Mouse (Mus musculus) midbrain, embryonic 10.5 days (tissue): ENCODE measurements around the gene Smco1. TPM values are rescaled to one million over a fixed set of nuclear protein-coding genes. Genes with fewer than 3 reads are reported as not detected.
"Not testable (repeated sequence)": the region's sequence is repeated elsewhere in the genome, so short reads cannot be mapped to it uniquely, and the experiment has no call there.

Experiments
- DNase-seq: peaks from one replicate; pipeline ENCODE4 v3.0.0-alpha.2; 2017; ENCODE audit warnings: low spot score
- H3K27ac ChIP-seq: fragments of 300-500 bp; sonication (generic); replicated peaks from 2 replicates; pipeline ENCODE4 v1.5.1; 2016; ENCODE audit warnings: mild to moderate bottlenecking
- H3K27me3 ChIP-seq: fragments of 300-500 bp; sonication (generic); 2 replicates; pipeline ENCODE4 v1.6.1; 2016; ENCODE audit warnings: low read depth, mild to moderate bottlenecking; ENCODE audit not compliant: poor library complexity, severe bottlenecking
- H3K36me3 ChIP-seq: fragments of 300-500 bp; sonication (generic); 2 replicates; pipeline ENCODE4 v1.6.1; 2016; ENCODE audit warnings: mild to moderate bottlenecking, moderate library complexity
- H3K4me1 ChIP-seq: fragments of 300-500 bp; sonication (generic); 2 replicates; pipeline ENCODE4 v1.6.1; 2016
- H3K4me3 ChIP-seq: fragments of 300-500 bp; sonication (generic); 2 replicates; pipeline ENCODE4 v1.5.1; 2016; ENCODE audit warnings: mild to moderate bottlenecking, moderate library complexity
- H3K9me3 ChIP-seq: fragments of 300-500 bp; sonication (generic); replicated peaks from 2 replicates; pipeline ENCODE4 v1.6.1; 2016; ENCODE audit warnings: mild to moderate bottlenecking
- WGBS: fragments of 180-500 bp; shearing (Covaris S2); methylation state at CpG from one replicate; pipeline ENCODE4 v1.1.7; 2016; 5-methylcytosine and 5-hydroxymethylcytosine counted together
- polyA plus RNA-seq: library from polyadenylated mRNA; unstranded; fragments of >200 nt; fragmentation: Nextera tagmentation; extraction: Ambion mirVana; gene quantifications from 2 replicates; pipeline ENCODE4 v1.2.1, GENCODE M21; 2016

Smco1 gene
- 0.07 TPM in 1 of 2 replicates, not detected in the other for polyA plus RNA-seq

DNA sequence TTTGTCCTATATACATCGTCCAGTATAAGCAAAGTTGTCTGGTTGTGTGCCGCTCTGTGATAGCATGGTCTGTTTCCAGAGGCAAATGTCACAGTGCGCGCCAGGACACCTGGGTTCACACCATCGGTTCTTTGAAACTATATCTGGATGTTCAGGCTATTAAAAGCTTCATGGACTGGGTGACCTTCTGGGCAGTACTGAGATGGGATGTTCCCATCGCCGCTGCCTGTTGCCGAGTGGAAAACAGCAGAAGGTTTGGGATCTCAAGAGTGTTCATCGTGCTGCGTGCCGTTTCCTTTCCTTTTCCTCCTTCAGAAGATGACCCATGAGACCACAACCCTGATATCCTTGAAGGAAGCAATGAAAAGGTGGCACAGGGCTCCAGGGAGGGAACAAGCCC, at the start of gene Smco1:
Gene Smco1 (plus strand): TSS at position 178 of the 400 bp plus-strand sequence.
- Histone ChIP-seq H3K36me3 (no peaks in the 10 kb centered on the region), H3K27me3 (no peaks in the 10 kb centered on the region), H3K27ac (no peak within 1 kb of the TSS), H3K4me1 (no peaks in the 10 kb centered on the region), H3K4me3 (no peak within 1 kb of the TSS), H3K9me3 (no peaks in the 10 kb centered on the region; the same call in 1 of the 2 replicates)
- no peak for DNase-seq
- 86% methylated on average over 11 of the region's 11 CpGs for WGBS

DNA sequence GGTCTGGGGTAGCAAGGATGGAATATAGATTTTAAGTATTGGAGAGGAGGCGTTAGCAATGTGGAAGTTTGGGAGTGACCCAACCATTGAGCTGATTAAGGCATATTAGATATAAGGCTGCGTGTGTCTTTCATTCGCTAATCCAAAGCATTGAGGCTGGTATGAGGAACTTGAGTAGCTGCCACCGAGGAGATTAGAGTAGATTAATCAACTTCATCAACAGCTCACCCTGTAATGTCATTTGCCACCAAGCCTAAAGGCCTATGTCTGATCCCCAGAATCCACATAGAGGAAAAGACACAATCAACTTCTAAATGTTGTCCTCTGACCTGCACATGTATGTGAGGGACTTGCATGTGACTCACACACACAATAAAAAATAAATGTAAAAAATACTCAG, 49.5 kb upstream of the Smco1 start:
- no peaks in the 10 kb centered on the region for H3K27me3 ChIP-seq
- no peak overlapping the region for H3K27ac ChIP-seq
- 79% methylated on average over 4 of the region's 4 CpGs for WGBS
- H3K36me3 ChIP-seq, result no peaks in the 10 kb centered on the region
- H3K4me1 ChIP-seq, result no peaks in the 10 kb centered on the region
- no peaks in the 10 kb centered on the region for H3K9me3 ChIP-seq
- no peak overlapping the region for H3K4me3 ChIP-seq
- no peak for DNase-seq

DNA sequence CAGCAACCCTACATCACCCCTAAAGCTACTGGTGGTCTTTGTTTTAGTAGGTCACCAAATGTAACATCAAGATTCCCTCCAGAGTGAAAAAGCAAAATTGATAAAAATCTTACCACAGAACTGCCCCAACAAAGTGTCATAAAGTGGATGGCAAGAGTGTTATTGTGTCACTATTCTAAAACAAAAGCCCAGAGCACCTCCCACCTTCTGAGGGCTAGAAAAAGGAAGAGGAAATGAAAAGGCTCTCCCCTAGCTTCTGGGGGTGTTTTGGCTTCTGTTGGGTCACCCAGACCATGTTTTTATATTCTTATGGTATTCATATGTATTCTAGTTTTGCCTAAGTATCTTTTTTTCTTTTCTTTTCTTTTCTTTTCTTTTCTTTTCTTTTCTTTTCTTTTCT, 48.9 kb upstream of the Smco1 start:
- no peak overlapping the region for H3K27ac ChIP-seq
- no peaks in the 10 kb centered on the region for H3K36me3 ChIP-seq
- H3K27me3 ChIP-seq, result no peaks in the 10 kb centered on the region
- no peak overlapping the region for H3K4me3 ChIP-seq
- DNase-seq, result no peak
- no peaks in the 10 kb centered on the region for H3K9me3 ChIP-seq
- H3K4me1 ChIP-seq, result no peaks in the 10 kb centered on the region

DNA sequence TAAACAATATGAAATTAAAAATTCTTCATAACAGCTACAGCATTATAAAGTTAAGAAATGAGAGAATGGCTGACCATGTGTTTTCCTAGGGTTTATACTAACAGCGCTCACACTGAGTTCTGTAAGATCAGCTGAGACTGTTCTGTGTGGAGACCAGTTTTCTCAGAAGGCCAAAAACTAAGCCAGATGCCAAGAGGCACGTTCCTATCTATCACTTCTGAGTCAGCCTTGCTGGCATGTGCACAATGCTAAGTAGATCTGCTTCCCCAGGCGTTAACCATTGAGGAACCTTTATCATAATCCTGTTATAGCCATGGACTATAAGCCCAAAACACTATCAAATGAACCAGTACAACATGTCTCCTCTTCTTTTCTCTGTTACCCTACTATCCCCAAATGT, 39.2 kb upstream of the Smco1 start:
- 92% methylated on average over 3 of the region's 3 CpGs for WGBS
- H3K27me3 ChIP-seq, DNase-seq, H3K27ac ChIP-seq, H3K9me3 ChIP-seq, H3K4me3 ChIP-seq, H3K4me1 ChIP-seq: not testable (repeated sequence)
- H3K36me3 ChIP-seq, result peaks cover 64% of the 10 kb centered on the region

DNA sequence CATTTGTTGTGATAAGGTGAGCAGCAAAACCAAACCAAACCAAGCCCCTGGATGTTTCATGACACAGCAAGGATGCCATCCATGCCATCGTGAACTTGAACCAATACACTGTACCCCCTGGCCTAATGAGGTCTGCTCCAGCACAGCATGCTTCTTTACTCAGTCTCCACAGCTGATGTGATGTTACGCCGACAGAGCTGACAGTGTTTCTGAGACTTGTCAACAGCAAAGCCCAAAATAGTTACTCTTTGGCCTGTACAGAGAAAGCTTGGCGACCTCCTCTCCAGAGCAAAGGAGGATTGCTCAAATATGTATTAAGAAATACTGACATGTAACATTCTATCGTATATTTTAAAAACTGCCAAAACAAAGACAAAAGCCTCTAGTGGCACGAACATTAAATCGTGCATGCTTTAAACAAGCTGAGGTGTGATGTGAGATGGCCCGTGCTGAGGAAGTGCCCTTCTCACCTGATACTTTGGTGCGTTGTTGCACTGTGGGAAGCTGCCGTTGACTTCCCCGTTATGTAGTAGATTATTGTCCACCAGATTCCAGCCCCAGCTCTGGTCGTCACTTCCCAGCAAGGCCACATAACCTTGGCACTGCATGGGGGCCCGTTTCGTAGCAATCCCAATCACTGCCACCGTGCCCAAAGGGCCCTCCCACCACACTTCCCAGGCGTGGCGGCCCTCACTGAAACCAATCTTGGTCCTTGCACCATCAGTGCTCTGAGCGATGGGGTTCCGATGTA, 33.2 kb upstream of the Smco1 start:
- 93% methylated on average over 19 of the region's 19 CpGs for WGBS
- Histone ChIP-seq H3K9me3 (no peaks in the 10 kb centered on the region), H3K27ac (no peak overlapping the region), H3K4me1 (no peaks in the 10 kb centered on the region), H3K27me3 (no peaks in the 10 kb centered on the region), H3K36me3 (peaks cover 75% of the 10 kb centered on the region), H3K4me3 (no peak overlapping the region)
- DNase-seq, result no peak

DNA sequence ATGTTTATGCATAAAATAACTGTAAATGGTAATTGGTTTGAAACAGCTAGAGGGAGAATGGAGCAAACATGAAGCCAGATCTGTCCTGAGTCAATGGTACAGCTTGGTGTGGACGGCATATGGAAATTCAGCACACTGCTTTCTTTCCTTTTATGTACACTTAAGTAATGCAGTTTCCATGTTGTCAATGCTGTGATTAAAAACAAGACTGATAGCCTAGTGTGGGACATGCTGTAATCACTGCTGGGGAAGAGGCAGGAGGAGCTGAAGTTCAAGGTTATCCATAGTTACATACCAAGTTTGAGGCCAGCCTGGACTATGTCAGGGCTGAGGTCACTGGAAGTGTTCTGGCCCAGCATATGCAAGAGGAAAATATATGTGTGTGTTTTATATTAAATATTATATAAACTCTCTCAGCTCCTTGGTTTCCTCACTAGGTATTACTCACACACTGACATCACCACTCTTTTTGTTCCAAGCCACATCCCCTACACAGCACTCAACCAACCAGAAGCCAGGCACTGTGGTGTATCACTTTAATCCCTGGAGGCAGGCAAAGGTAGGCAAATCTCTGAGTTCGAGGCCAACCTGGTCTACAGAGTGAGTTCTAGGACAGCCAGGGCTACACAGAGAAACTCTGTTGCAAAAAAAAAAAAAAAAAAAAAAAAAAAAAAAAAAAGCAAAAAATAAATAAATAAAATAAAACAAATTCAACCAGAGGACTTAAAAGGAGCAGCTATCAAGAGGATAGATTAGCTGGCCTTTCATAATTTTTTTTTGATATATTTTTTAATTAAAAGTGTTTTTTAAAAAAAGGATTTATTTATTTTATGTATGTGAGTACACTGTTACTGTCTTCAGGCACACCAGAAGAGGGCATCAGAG, 31.6 kb upstream of the Smco1 start:
- no peak overlapping the region for H3K27ac ChIP-seq
- no peaks in the 10 kb centered on the region for H3K27me3 ChIP-seq
- H3K4me1 ChIP-seq, result peaks cover 7% of the 10 kb centered on the region
- WGBS, result 86% methylated on average over 2 of the region's 2 CpGs
- H3K36me3 ChIP-seq, result peaks cover 64% of the 10 kb centered on the region
- no peak overlapping the region for H3K4me3 ChIP-seq
- no peaks in the 10 kb centered on the region for H3K9me3 ChIP-seq
- DNase-seq, result no peak

DNA sequence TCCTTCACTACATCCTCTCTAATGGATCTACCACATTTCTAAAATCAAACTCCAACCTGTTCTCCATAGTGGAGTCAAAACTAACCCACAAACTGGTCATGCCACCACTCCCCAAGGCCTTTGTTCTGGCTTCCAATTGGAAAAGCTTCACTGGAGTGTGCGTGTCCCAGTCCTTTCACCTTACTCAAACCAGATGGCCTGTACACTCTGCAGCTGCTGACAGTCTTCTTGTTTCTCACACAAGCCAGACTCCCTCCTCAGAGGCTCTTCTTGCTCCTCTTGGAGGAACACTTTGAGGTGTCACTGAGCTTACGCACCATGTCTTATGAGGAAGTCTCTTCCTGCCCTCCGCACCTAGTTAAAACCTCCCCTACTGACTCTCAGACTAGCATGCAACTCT, 27.4 kb upstream of the Smco1 start:
- 92% methylated on average over 3 of the region's 3 CpGs for whole genome bisulfite sequencing
- Histone ChIP-seq H3K27me3 (no peaks in the 10 kb centered on the region), H3K27ac (no peak overlapping the region), H3K4me3 (no peak overlapping the region), H3K9me3 (no peaks in the 10 kb centered on the region), H3K36me3 (peaks cover 30% of the 10 kb centered on the region), H3K4me1 (peaks cover 30% of the 10 kb centered on the region)
- no peak for DNase-seq

DNA sequence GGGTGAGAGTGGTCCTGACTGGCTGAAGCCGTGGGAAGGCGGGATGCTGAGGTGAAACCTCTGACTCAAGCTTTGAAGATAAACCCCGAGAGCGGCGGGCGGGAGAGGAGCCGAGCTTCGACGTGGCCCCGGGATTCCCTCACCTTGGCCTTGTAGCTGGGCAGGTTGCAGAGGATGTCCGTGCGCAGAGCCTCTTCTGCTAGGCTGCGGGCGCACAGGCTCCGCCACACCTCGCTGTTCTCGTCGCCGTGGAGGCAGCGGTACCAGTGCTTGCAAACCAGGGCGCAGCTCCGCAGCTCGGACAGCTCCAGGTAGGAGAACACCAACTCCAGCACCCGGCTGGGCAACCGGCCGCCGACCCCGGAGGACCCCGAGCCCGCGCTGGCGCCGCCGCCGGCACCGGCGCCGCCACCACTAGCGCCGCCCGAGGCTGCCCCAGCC, 24.9 kb upstream of the Smco1 start:
- Histone ChIP-seq H3K27me3 (no peaks in the 10 kb centered on the region), H3K4me1 (peaks cover 30% of the 10 kb centered on the region), H3K27ac (peak overlapping the region; percentile 94), H3K36me3 (peaks cover 12% of the 10 kb centered on the region), H3K4me3 (peak overlapping the region; percentile 94), H3K9me3 (no peaks in the 10 kb centered on the region)
- DNase-seq, result peak; percentile 67
- WGBS, result 0% methylated on average over 40 of the region's 41 CpGs

DNA sequence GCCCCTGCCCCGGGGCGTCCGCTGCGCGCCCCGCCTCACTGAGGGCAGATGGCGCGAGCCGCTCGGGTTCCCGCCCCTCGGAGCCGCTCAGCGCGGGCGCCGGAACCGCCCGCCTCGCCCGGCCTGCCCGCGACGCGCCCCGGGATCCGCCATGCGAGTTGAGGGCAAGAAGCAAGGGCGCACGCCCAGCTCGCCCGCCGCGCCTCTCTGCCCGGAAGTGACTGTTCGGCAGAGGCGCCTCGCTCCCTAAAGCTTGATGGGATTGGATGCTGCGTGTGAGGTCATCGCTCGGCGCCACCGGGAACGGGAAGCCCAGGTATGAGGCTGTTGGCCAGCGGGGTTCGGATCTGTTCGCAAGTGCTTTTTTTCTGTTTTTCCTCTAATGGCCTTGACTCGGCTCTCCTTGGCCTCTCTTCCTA, 24.3 kb upstream of the Smco1 start, which contains the start of the genes Fbxo45 and Wdr53:
Gene Fbxo45 (minus strand): TSS at position 207 of the 419 bp plus-strand sequence.
Gene Wdr53 (plus strand): TSS at position 276 of the 419 bp plus-strand sequence.
- Histone ChIP-seq H3K4me1 (peaks cover 30% of the 10 kb centered on the region), H3K27me3 (no peaks in the 10 kb centered on the region), H3K36me3 (peaks cover 11% of the 10 kb centered on the region), H3K27ac (peak within 1 kb of the TSS; percentile 94), H3K9me3 (no peaks in the 10 kb centered on the region), H3K4me3 (peak within 1 kb of the TSS; percentile 94)
- DNase-seq, result peak; percentile 96
- under 1% methylated on average over 48 of the region's 48 CpGs for WGBS

DNA sequence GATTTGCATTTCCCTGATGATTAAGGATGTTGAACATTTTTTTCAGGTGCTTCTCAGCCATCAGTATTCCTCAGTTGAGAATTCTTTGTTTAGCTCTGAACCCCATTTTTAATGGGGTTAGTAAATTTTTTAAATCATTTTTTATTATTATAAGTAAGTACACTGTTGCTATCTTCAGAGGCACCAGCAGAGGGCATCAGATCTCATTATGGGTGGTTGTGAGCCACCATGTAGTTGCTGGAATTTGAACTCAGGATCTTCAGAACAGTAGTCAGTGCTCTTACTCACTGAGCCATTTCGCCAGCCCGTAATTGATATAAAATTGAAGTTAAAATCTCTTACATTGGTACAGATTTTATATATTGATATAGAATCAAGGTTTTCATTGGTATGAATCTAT, 7.0 kb upstream of the Smco1 start:
- not testable (repeated sequence) for H3K4me1 ChIP-seq, DNase-seq, H3K36me3 ChIP-seq

DNA sequence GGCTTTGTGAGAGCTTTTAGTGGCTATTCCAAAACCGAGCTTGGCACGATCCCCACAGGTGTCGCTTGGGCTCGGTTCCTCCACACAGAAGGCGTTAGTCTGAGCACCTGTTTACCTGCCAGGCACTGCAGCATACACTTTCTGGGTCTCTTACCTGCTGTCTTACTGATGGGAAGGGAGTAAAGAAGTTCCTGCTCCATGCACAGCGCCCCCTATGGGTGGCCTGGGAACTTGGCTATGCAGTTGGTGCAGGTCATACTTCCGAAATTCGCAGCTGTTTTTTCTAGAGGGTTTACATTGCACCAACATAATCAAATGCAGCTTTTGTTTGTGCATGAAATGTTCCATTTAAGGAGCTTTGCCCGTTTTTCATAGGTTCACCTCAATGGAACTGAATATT, 2.1 kb downstream of the Smco1 start:
- 54% methylated on average over 9 of the region's 9 CpGs for whole genome bisulfite sequencing
- Histone ChIP-seq H3K4me1 (peaks cover 8% of the 10 kb centered on the region), H3K27me3 (no peaks in the 10 kb centered on the region), H3K27ac (no peak overlapping the region), H3K9me3 (no peaks in the 10 kb centered on the region), H3K4me3 (no peak overlapping the region), H3K36me3 (no peaks in the 10 kb centered on the region)
- DNase-seq, result no peak

More for the DNA sequence above, 7.0 kb upstream of the Smco1 start:
- not testable (repeated sequence) for H3K9me3 ChIP-seq, H3K27me3 ChIP-seq, H3K4me3 ChIP-seq, H3K27ac ChIP-seq
- WGBS, result 87% methylated on average over 2 of the region's 2 CpGs

DNA sequence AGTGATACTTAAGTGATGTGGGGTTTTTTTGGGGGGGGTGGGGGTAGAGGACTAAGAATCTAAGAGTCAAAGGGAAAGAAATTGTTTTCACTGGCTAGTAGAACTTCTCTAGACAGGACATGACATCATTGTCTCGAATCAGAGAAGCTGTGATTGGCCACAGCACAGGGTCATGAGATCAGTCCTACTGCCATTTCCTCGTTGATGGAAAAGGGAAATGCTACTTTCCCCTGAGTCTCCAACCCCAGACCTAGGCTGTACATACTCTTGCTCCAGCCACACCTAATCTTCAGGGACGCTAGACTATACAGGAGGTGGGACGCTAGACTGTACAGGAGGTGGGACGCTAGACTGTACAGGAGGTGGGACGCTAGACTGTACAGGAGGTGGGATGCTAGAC, 3.8 kb downstream of the Smco1 start:
- Histone ChIP-seq H3K4me1 (peaks cover 25% of the 10 kb centered on the region), H3K27ac (no peak overlapping the region), H3K9me3 (peaks cover 4% of the 10 kb centered on the region; the same call in 1 of the 2 replicates), H3K36me3 (peaks cover 10% of the 10 kb centered on the region), H3K27me3 (no peaks in the 10 kb centered on the region), H3K4me3 (no peak overlapping the region)
- WGBS, result 90% methylated on average over 6 of the region's 6 CpGs
- DNase-seq, result no peak

DNA sequence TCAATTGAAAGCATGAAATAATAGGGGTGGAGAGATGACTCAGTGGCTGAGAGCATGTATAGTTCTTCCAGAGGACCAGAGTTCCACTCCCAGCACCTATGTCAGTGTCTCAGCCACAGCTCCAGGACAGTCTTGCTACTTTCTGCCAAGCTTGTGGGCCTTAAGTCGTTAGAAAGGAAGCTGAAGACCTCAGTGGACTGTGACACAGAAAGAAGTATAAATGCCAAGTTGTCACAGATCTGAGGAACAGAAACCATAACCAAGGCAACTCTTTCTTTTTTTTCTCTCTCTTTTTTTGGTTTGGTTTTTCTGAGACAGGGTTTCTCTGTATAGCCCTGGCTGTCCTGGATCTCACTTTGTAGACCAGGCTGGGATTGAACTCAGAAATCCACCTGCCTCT, 4.6 kb downstream of the Smco1 start:
- H3K36me3 ChIP-seq, result peaks cover 18% of the 10 kb centered on the region
- no peaks in the 10 kb centered on the region for H3K27me3 ChIP-seq
- no peak overlapping the region for H3K27ac ChIP-seq
- H3K4me3 ChIP-seq, result no peak overlapping the region
- 79% methylated on average over 1 of the region's 1 CpGs for WGBS
- H3K4me1 ChIP-seq, result peaks cover 28% of the 10 kb centered on the region
- DNase-seq, result no peak
- H3K9me3 ChIP-seq, result peaks cover 10% of the 10 kb centered on the region
